Mouse (Mus musculus): Measurements from ENCODE around the gene Lamp1. TPM values are rescaled to one million over a fixed set of nuclear protein-coding genes. Genes with fewer than 3 reads are reported as not detected.

Gene Lamp1
- total RNA-seq, 1 experiment from 2014 or later, result 368 TPM

GRCm38 (mm10) chr8:13200301-13201012, 41.5 kb downstream of the Lamp1 start, which contains the start of gene Grtp1:
Grtp1 (minus strand) TSS chr8:13200620.
- DNase-seq, result peak; percentile 86

- no peak for DNase-seq
Observed at GRCm38 (mm10) chr8:13201013-13201334, 42.0 kb downstream of the Lamp1 start.

GRCm38 (mm10) chr8:13202041-13202440, 43.1 kb downstream of the Lamp1 start:
- peak; percentile 83 for DNase-seq

DNA sequence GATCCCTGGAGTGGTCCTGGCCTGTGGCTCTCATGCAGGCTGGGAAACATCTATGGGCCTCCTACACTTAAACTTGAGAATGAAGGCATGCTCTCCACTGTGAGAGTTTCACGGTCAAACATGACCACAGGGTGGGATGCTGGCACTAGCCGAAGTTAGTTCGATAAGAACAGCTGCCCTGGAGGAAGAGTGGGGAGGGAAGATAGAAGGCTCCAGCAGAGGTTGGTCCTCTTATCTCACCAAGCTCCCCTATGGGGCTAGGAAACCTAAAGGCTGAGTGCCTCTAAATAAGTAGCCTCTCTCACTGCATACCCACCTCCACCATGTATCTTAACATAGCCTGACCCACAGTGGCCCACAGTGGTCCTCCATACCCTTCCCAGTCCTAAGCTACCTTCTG, 43.8 kb downstream of the Lamp1 start:
- DNase-seq, result no peak

GRCm38 (mm10) chr8:13203472-13203871, 44.5 kb downstream of the Lamp1 start:
- DNase-seq, result no peak

DNA sequence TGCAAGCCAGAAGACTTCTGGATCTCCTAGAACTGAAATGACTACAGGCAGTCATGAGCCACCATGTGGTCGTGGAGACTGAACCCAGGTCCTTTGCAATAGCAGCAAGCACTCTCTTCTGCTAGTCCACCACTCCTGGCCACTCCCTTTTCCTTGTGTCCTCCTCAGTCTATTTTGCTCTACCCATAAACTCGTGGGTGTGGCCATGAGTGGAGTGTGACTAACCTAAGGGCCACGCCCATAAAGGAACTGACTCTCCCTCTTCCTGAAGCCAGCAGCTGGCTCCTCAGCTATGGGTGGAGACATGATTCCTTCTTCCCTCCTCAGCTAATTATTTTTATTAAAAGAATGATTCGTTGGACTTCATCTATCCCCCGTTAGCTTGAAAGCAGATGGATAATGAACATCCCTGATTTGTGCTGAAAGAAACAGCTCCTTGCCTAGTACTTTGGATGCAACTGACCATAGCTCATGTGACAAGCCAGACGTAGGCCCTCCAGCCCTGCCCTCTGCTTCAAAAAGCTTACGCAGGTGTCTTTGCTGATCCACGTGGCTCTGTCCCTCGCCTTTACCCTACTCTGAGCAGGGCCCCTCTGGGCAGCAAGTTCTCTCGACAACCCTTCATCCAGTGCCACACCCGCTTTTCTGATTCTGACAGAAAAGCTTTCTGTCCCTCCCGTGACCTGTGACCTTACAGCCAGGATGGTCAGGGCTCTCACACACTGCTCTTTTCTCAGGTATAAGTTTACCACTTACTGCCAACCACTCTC, 45.6 kb downstream of the Lamp1 start:
- DNase-seq, result peak; percentile 37

DNA sequence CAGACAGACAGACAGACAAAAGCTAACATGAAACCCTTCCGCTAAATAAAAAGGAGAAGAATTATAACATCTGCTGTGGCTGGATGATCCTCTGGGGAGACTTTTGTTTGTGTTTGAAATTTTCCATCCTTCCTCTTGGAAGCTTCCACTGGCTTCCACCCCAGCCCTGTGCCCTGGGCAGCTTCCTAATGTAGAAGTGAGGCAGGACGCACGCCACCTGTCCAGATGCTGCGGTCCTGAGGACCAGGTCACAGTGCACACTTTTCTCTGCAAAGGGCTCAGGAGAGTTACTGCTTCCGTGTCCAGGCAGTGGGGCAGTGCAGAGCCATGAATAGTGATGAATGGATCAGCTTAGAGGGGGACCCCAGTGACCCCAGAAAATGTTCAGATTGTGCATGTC, 46.4 kb downstream of the Lamp1 start:
- no peak for DNase-seq

DNA sequence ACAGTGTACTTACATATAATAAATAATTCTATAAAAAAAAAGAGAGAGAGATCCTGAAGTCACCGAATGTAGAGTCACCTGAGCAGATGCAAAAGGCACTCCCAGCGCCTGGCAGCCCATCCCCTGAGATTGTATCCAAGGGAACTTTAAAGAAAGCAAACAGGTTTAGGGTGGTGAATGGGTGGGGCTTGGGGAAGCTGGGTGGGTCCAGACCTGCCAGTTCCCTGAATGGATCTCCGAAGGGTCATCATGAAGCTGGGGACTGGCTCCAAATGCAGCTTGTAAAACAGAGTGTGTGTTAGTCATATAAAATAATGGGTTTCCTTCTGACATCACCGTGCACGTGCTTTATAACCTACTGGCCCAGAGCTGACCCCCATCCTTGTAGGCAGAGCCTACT, 47.3 kb downstream of the Lamp1 start:
- DNase-seq, result no peak

DNA sequence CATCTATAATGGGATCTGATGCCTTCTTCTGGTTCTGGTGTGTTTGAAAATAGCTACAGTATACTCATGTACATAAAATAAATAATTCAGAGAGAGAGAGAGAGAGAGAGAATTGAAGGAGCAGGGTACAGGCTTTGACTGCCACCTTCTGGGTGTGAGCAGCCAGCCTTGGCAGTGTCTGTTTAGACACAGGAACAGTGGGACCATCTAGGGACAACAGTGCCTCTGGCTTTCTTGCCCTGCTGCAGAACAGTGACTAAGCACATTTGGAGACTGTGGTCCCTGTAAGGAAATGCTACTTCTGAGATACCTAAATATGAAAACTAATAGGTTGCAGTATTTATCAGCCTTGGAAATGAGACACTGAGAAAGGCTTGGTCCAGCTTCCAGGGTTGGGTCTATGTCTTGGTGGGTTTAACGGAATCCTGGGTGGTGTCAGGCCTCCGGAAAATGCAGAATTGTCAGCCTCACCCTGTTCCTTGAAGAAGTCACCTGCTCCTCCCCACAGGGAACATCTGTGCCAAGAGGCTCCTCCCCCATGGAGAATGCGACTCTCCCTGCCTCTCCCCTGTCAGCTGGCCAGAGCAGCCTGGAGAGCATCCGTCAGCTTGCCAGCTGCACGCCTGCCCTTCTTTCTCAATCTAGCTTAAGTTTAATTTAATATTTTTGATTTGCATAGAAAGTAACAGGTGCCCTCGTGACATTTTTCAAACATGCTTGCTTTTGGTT, 49.8 kb downstream of the Lamp1 start:
- DNase-seq, result peak; percentile 76

DNA sequence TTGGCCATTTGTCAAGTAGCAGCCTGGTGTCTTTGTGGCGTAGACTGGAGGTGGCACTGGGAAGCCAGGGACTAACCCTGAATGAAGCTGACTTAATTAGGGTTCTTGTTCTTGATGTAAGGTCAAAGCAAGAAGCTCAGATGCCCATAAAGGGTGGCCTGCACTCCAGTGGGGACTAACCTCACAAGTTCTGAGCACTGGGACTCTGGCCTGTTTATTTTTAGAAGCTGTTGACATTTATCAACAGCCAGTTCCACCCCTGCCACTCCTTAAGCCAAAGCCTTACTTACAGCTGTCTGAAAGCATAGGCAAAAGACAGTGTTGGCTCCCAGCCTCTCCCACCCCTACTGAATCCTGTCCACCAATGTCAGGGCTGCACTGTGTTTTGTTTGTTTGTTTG, 50.8 kb downstream of the Lamp1 start:
- no peak for DNase-seq

DNA sequence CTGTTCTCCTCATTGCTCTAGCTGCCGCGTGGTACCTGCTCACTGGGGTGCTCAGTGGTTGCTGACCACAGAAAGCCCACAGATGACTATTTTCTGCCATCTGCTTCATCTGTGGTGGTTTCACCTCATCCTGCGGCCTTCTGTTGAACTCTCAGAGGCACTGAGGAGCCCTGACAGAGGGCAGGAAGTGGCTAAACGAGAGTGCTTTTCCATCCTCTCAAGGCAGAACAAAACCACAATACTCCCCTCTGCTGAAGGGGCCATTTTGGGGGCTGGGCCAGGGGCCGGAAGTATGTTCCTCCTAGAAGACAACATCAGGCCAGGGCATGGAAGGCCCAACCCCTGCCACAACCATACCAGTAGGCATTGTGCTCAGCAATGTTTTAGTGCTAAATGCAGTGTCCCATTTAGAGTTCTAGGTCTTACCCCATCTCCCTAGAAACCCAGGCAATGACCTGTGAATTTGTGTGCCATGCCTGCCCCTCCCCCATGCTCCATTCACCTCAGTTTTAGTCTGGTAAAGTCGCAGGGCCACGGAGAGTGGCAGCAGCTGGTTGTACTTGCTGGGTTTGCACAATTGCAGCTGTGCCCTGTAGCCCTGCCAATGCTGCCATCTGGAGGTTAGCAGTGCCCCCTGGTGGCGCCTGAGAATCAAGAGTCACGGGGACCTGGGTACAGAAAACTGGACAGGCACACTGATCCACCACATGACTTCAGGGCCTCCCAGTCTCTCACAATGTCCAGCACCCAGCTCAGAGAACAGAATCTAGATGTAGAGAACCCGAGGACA, 54.7 kb downstream of the Lamp1 start:
- peak; percentile 95 for DNase-seq

- DNase-seq, result peak; percentile 1
Observed at GRCm38 (mm10) chr8:13216386-13216785, 57.4 kb downstream of the Lamp1 start.

- DNase-seq, result no peak
Observed at GRCm38 (mm10) chr8:13217093-13217492, 58.1 kb downstream of the Lamp1 start.

DNA sequence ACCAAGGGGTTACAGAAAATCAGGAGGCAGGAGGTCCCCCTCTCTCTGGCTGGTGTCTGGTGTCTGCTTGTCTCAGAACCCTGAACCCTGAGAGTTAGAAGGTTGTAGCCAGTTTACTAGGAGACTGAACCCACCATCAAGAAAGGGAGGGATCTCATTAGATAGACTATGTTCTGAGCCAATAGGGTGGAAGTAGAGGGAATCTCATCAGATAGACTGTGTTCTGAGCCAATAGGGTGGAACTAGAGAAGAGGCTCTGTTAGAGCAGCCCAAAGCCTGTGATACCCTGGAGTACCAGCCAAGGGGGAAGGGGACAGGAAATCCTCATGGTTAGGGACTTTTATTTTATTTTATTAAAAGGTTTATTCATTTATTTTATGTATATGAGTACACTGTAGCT, 59.0 kb downstream of the Lamp1 start:
- no peak for DNase-seq

GRCm38 (mm10) chr8:13218441-13218840, 59.5 kb downstream of the Lamp1 start:
- DNase-seq, result no peak

GRCm38 (mm10) chr8:13224426-13224825, 65.5 kb downstream of the Lamp1 start:
- no peak for DNase-seq

Small RNA genes within 50 kb of the gene (microRNA-seq; reads per million reads assigned to microRNA genes)
- gene Mir1968 (9.9 to 14.1 reads per million in 2 experiments), gene Mir7065 (0 reads per million in 2 experiments)

Other genes starting within 250 kb of the Lamp1 start
- 1.3 and 13.2 TPM in 2 replicates for gene F7, start 133.1 kb upstream of the Lamp1 start, total RNA-seq (2021)
- 4.9 and 76.6 TPM in 2 replicates for gene F10, start 121.9 kb upstream of the Lamp1 start, total RNA-seq (2021)
- 1.0 and 28.4 TPM in 2 replicates for gene Proz, start 98.2 kb upstream of the Lamp1 start, total RNA-seq (2021)
- gene Pcid2, start 53.7 kb upstream of the Lamp1 start, total RNA-seq (2021), result 19.9 and 23.5 TPM in 2 replicates
- 94.0 and 100 TPM in 2 replicates for gene Cul4a, start 53.5 kb upstream of the Lamp1 start, total RNA-seq (2021)
- gene Grtp1, start 41.5 kb downstream of the Lamp1 start, total RNA-seq (2021), result 7.9 and 9.2 TPM in 2 replicates
- 0.52 and 0.56 TPM in 2 replicates for gene Adprhl1, start 95.0 kb downstream of the Lamp1 start, total RNA-seq (2021)
- gene Dcun1d2, start 129.0 kb downstream of the Lamp1 start, total RNA-seq (2021), result 23.1 and 24.8 TPM in 2 replicates
- gene Tmco3, start 129.0 kb downstream of the Lamp1 start, total RNA-seq (2021), result 21.5 and 23.7 TPM in 2 replicates
- 72.4 and 74.4 TPM in 2 replicates for gene Tfdp1, start 179.6 kb downstream of the Lamp1 start, total RNA-seq (2021)
- gene Atp4b, start 237.7 kb downstream of the Lamp1 start, total RNA-seq (2021), result not detected in 2 replicates
- 0.08 TPM in 1 of 2 replicates, not detected in the other for gene Grk1, start 245.9 kb downstream of the Lamp1 start, total RNA-seq (2021)